Mouse (Mus musculus) midbrain, embryonic 16.5 days (tissue): Measurements from ENCODE around the gene Gpr82. TPM values are rescaled to one million over a fixed set of nuclear protein-coding genes. Genes with fewer than 3 reads are reported as not detected.

Experiments used
- microRNA-seq: library from miRNA; unstranded; fragments of <30 nt; microRNA quantifications from one replicate; pipeline ENCODE4, GENCODE M21; 2017
- polyA plus RNA-seq: library from polyadenylated mRNA; unstranded; fragments of >200 nt; fragmentation: Nextera tagmentation; extraction: Ambion mirVana; gene quantifications from 2 replicates; pipeline ENCODE4 v1.2.1, GENCODE M21; 2015

The Gpr82 gene
- polyA plus RNA-seq, 1 experiment from 2014 or later: 0.33 TPM

Small RNAs within 50 kb of the gene (microRNA-seq; reads per million reads assigned to microRNA genes)
- not detected for gene Gm25246

Other genes starting within 250 kb of the Gpr82 start
- gene Nyx, start 195.3 kb upstream of the Gpr82 start, polyA plus RNA-seq: 0.23 and 0.31 TPM in 2 replicates
- gene Gpr34, start 29.3 kb upstream of the Gpr82 start, polyA plus RNA-seq: 2.6 and 2.9 TPM in 2 replicates
- 70.0 and 74.3 TPM in 2 replicates for gene Cask, start 190.0 kb downstream of the Gpr82 start, polyA plus RNA-seq